Mouse (Mus musculus): Measurements from ENCODE around the gene Zfyve21.

DNA sequence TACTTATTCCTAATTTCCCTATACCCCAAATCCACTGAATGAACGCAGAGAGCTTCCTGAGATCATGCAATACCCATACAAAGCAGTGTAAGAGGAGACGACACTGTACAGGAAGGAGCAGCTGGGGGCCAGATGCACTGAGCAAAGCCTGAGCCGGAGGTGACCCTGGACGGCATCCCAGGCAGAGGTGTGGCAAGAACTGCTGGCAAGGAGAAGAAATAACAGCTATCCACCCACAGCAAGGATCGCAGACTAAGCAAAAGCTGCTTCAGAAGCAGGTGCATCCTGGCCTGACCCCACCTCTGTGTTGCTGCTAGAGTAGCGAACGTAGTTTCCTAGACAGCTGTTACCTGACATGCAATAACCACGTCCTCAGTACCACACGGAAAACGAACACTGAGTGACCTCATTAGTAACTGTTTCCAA lies 39.1 kb downstream of the Zfyve21 start:
- TF ChIP-seq EP300 (IDR thresholded peaks at IDR 0.05; ENCODE audit: low read depth): no peak
- TF ChIP-seq CTCF (IDR thresholded peaks at IDR 0.05; ENCODE audit: low read depth): no peak

Data from liver, postnatal 0 days (tissue).